Mouse (Mus musculus) liver, adult 2 months (tissue): Measurements from ENCODE around the gene Tnfsf12.

Experiments used
- CTCF ChIP-seq: fragments of 200-500 bp; IDR thresholded peaks from 2 replicates; pipeline ENCODE4 v1.5.1; 2011; ENCODE audit warnings: low read depth, low read length, control low read depth
- POLR2A ChIP-seq: fragments of 200-500 bp; IDR thresholded peaks from 2 replicates; pipeline ENCODE4 v1.6.1; 2011; ENCODE audit warnings: low read length, control low read depth; ENCODE audit not compliant: insufficient read depth; ENCODE audit errors: extremely low read depth

GRCm38 (mm10) chr11:69693421-69693965 is 2.2 kb downstream of the Tnfsf12 start:
- TF ChIP-seq POLR2A, result no peak
- no peak for TF ChIP-seq CTCF
